Mouse (Mus musculus): Measurements from ENCODE around the gene Slc8a2. TPM values are rescaled to one million over a fixed set of nuclear protein-coding genes. Genes with fewer than 3 reads are reported as not detected.

Gene Slc8a2
- polyA plus RNA-seq, 1 experiment from 2014 or later: 0.36 TPM

DNA sequence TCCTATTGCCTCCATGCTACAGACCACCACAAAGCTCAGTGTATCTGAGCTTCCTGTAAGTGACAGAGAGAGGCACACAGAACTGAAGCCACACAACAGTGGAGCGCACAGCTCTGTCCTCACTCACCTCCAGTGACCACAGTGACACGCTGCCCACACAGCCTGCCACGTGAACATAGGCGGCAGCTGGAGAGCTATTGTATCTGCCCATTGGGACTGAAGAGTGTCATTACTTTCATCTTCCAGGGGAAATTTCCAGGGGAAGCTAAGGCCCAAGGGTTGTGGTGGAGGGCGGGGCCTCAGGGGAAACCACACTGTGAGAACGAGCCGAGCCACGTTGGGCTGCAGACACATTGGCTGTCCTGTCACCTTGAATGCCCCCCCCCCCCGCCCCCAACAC, 75.2 kb downstream of the Slc8a2 start:
- WGBS: 92% methylated on average over 9 of the region's 9 CpGs
- ATAC-seq (replicated peaks; ENCODE audit: low FRiP score): no peak
- peaks cover 3% of the 10 kb centered on the region; the same call in 1 of the 2 replicates for H3K36me3 ChIP-seq (ENCODE audit: control insufficient read depth, insufficient read depth, low read length)

DNA sequence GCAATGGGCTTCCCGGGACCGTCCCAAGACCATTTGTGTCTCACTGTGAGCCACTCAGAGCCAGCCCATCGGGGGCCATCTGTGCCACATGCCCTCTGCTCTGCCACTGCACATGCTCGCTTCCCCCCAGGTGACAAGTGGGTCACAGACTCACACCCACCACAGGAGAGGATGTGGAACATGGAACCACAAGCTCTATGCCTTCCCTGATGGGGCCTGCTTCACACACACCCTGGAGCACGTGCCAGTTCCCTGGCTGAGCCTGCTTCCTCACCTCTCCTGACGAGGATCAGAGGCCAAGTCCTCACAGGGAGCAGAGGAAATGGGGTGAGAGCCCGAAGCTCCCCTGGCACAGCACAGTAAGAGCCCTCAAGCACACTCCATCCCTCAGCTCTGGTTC, 77.5 kb downstream of the Slc8a2 start:
- ATAC-seq (replicated peaks; ENCODE audit: low FRiP score) (no peak), DNase-seq (ENCODE audit: low spot score) (no peak)

More for the DNA sequence above, 75.2 kb downstream of the Slc8a2 start:
- Histone ChIP-seq H3K27me3 (ENCODE audit: control insufficient read depth, insufficient read depth, low read length) (no peaks in the 10 kb centered on the region), H3K4me3 (ENCODE audit: low read depth, low read length) (no peak overlapping the region), H3K4me2 (ENCODE audit: low read depth, low read length, severe bottlenecking) (no peak overlapping the region), H3K4me1 (replicated peaks; ENCODE audit: control insufficient read depth, insufficient read depth, low read length) (no peaks in the 10 kb centered on the region), H3K27ac (ENCODE audit: low read depth, low read length) (no peak overlapping the region), H3K9ac (ENCODE audit: low read length) (no peak overlapping the region), H3K9me3 (ENCODE audit: control insufficient read depth, low read length) (no peaks in the 10 kb centered on the region)
- DNase-seq (ENCODE audit: low spot score): no peak

DNA sequence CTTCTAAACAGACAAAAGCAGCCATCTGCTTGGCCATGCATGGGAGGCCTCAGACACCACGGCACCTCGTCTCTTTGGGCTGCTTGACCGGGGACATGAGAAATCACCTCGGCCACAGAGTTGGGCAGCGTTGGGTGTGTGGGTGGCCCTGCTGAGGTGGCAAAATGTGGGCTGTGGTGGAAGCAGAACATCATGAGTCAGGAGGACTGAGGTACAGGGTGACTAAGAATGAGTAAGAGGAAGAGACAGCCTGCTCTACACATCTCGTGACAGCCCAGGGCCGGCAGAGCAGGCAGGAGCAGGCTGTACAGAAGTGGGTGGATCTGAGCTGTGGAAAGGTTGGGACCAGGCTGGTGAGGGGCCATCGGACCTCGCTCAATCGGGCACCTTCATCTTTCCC, 77.9 kb downstream of the Slc8a2 start:
- H3K4me1 ChIP-seq (replicated peaks; ENCODE audit: control insufficient read depth, insufficient read depth, low read length): no peaks in the 10 kb centered on the region
- H3K36me3 ChIP-seq (ENCODE audit: control insufficient read depth, insufficient read depth, low read length): peaks cover 3% of the 10 kb centered on the region; the same call in 1 of the 2 replicates
- no peak overlapping the region for H3K27ac ChIP-seq (ENCODE audit: low read depth, low read length)
- H3K9me3 ChIP-seq (ENCODE audit: control insufficient read depth, low read length): no peaks in the 10 kb centered on the region
- DNase-seq (ENCODE audit: low spot score) (no peak), ATAC-seq (replicated peaks; ENCODE audit: low FRiP score) (no peak)
- H3K4me3 ChIP-seq (ENCODE audit: low read depth, low read length): no peak overlapping the region
- H3K9ac ChIP-seq (ENCODE audit: low read length): no peak overlapping the region
- H3K27me3 ChIP-seq (ENCODE audit: control insufficient read depth, insufficient read depth, low read length): no peaks in the 10 kb centered on the region
- H3K4me2 ChIP-seq (ENCODE audit: low read depth, low read length, severe bottlenecking): no peak overlapping the region
- WGBS: 91% methylated on average over 10 of the region's 10 CpGs

More for the DNA sequence above, 77.5 kb downstream of the Slc8a2 start:
- no peak overlapping the region for H3K4me2 ChIP-seq (ENCODE audit: low read depth, low read length, severe bottlenecking)
- H3K9ac ChIP-seq (ENCODE audit: low read length): no peak overlapping the region
- H3K36me3 ChIP-seq (ENCODE audit: control insufficient read depth, insufficient read depth, low read length): peaks cover 3% of the 10 kb centered on the region; the same call in 1 of the 2 replicates
- WGBS: 88% methylated on average over 7 of the region's 7 CpGs
- no peak overlapping the region for H3K4me3 ChIP-seq (ENCODE audit: low read depth, low read length)
- H3K4me1 ChIP-seq (replicated peaks; ENCODE audit: control insufficient read depth, insufficient read depth, low read length): no peaks in the 10 kb centered on the region
- no peak overlapping the region for H3K27ac ChIP-seq (ENCODE audit: low read depth, low read length)
- no peaks in the 10 kb centered on the region for H3K27me3 ChIP-seq (ENCODE audit: control insufficient read depth, insufficient read depth, low read length)
- no peaks in the 10 kb centered on the region for H3K9me3 ChIP-seq (ENCODE audit: control insufficient read depth, low read length)

DNA sequence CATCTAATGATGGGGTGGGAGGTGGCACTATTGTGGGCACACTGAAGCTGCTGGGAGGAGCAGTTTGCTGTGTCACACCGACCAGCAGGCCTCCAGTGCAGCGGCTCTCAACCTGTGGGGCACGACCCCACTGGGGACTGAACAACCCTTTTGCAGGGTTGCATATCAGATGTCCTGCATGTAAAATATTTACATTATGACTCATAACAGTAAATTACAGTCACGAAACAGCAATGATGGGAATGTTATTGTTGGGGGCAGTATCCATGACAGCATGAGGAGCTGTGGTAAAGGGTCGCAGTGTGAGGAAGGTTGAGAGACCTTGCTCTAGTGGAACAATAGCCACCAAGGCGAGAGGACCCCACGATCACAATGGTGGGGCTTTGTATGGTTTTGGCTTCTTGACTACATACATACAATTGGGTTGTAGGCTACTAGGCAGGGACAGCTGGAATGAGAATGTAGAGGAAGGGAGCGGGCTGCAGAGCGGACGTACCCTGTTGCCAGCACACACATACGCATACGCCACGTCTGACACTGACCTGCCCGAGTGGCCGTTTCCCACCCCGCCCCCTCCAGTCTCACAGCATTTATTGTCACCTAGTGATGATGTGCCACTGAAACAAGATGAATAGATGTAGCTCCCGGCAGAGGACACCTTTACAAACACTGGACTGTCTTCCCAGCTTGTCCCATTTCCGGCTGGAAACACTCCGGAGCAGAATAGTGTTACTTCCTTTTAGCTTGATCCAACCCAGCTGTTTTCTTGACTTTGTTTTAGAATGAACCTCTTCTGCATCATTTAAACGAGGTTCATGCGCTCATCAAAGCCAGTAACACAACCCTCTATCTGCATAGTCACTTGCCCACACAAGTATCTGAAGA, 79.4 kb downstream of the Slc8a2 start:
- ATAC-seq (replicated peaks; ENCODE audit: low FRiP score) (no peak), DNase-seq (ENCODE audit: low spot score) (no peak)
- Histone ChIP-seq H3K4me1 (replicated peaks; ENCODE audit: control insufficient read depth, insufficient read depth, low read length) (no peaks in the 10 kb centered on the region), H3K36me3 (ENCODE audit: control insufficient read depth, insufficient read depth, low read length) (peaks cover 3% of the 10 kb centered on the region; the same call in 1 of the 2 replicates), H3K4me2 (ENCODE audit: low read depth, low read length, severe bottlenecking) (no peak overlapping the region), H3K27me3 (ENCODE audit: control insufficient read depth, insufficient read depth, low read length) (no peaks in the 10 kb centered on the region), H3K9me3 (ENCODE audit: control insufficient read depth, low read length) (no peaks in the 10 kb centered on the region), H3K27ac (ENCODE audit: low read depth, low read length) (no peak overlapping the region), H3K9ac (ENCODE audit: low read length) (no peak overlapping the region), H3K4me3 (ENCODE audit: low read depth, low read length) (no peak overlapping the region)
- 91% methylated on average over 21 of the region's 21 CpGs for WGBS

Other genes with a start within 250 kb of the Slc8a2 start
- gene Crx, start 249.9 kb upstream of the Slc8a2 start, polyA plus RNA-seq (2014; fragmentation: Nextera tagmentation; extraction: Ambion mirVana): not detected in 2 replicates
- gene Crxos, start 247.2 kb upstream of the Slc8a2 start, polyA plus RNA-seq (2014; fragmentation: Nextera tagmentation; extraction: Ambion mirVana): not detected in 2 replicates
- 944 and 965 TPM in 2 replicates for gene Selenow, start 207.4 kb upstream of the Slc8a2 start, polyA plus RNA-seq (2014; fragmentation: Nextera tagmentation; extraction: Ambion mirVana)
- gene Nop53, start 183.8 kb upstream of the Slc8a2 start, polyA plus RNA-seq (2014; fragmentation: Nextera tagmentation; extraction: Ambion mirVana): 169 and 174 TPM in 2 replicates
- gene Ehd2, start 162.3 kb upstream of the Slc8a2 start, polyA plus RNA-seq (2014; fragmentation: Nextera tagmentation; extraction: Ambion mirVana): 10.4 and 11.3 TPM in 2 replicates
- gene Bicra, start 81.9 kb upstream of the Slc8a2 start, polyA plus RNA-seq (2014; fragmentation: Nextera tagmentation; extraction: Ambion mirVana): 10.9 and 11.6 TPM in 2 replicates
- not detected in 2 replicates for gene Zfp541, start 68.0 kb upstream of the Slc8a2 start, polyA plus RNA-seq (2014; fragmentation: Nextera tagmentation; extraction: Ambion mirVana)
- 156 and 167 TPM in 2 replicates for gene Napa, start 31.4 kb upstream of the Slc8a2 start, polyA plus RNA-seq (2014; fragmentation: Nextera tagmentation; extraction: Ambion mirVana)
- 19.7 and 22.5 TPM in 2 replicates for gene Kptn, start 9.9 kb upstream of the Slc8a2 start, polyA plus RNA-seq (2014; fragmentation: Nextera tagmentation; extraction: Ambion mirVana)
- gene Meis3, start 45.3 kb downstream of the Slc8a2 start, polyA plus RNA-seq (2014; fragmentation: Nextera tagmentation; extraction: Ambion mirVana): 77.8 and 79.7 TPM in 2 replicates
- gene Dhx34, start 92.2 kb downstream of the Slc8a2 start, polyA plus RNA-seq (2014; fragmentation: Nextera tagmentation; extraction: Ambion mirVana): 14.3 and 16.4 TPM in 2 replicates
- gene C5ar2, start 114.3 kb downstream of the Slc8a2 start, polyA plus RNA-seq (2014; fragmentation: Nextera tagmentation; extraction: Ambion mirVana): 0.12 and 0.25 TPM in 2 replicates
- 0.76 and 1.1 TPM in 2 replicates for gene C5ar1, start 129.7 kb downstream of the Slc8a2 start, polyA plus RNA-seq (2014; fragmentation: Nextera tagmentation; extraction: Ambion mirVana)
- 10.9 and 11.6 TPM in 2 replicates for gene Inafm1, start 143.8 kb downstream of the Slc8a2 start, polyA plus RNA-seq (2014; fragmentation: Nextera tagmentation; extraction: Ambion mirVana)
- 22.3 and 32.2 TPM in 2 replicates for gene Ccdc9, start 157.0 kb downstream of the Slc8a2 start, polyA plus RNA-seq (2014; fragmentation: Nextera tagmentation; extraction: Ambion mirVana)
- gene Bbc3, start 178.6 kb downstream of the Slc8a2 start, polyA plus RNA-seq (2014; fragmentation: Nextera tagmentation; extraction: Ambion mirVana): 8.0 and 11.5 TPM in 2 replicates